Mouse (Mus musculus) midbrain, embryonic 10.5 days (tissue): Measurements from ENCODE around the gene Arhgef19. TPM values are rescaled to one million over a fixed set of nuclear protein-coding genes. Genes with fewer than 3 reads are reported as not detected.

ENCODE experiments used
- DNase-seq: peaks from one replicate; pipeline ENCODE4 v3.0.0-alpha.2; 2017; ENCODE audit warnings: low spot score
- H3K27ac ChIP-seq: fragments of 300-500 bp; sonication (generic); replicated peaks from 2 replicates; pipeline ENCODE4 v1.5.1; 2016; ENCODE audit warnings: mild to moderate bottlenecking
- H3K27me3 ChIP-seq: fragments of 300-500 bp; sonication (generic); 2 replicates; pipeline ENCODE4 v1.6.1; 2016; ENCODE audit warnings: low read depth, mild to moderate bottlenecking; ENCODE audit not compliant: poor library complexity, severe bottlenecking
- H3K36me3 ChIP-seq: fragments of 300-500 bp; sonication (generic); 2 replicates; pipeline ENCODE4 v1.6.1; 2016; ENCODE audit warnings: mild to moderate bottlenecking, moderate library complexity
- H3K4me1 ChIP-seq: fragments of 300-500 bp; sonication (generic); 2 replicates; pipeline ENCODE4 v1.6.1; 2016
- H3K4me3 ChIP-seq: fragments of 300-500 bp; sonication (generic); 2 replicates; pipeline ENCODE4 v1.5.1; 2016; ENCODE audit warnings: mild to moderate bottlenecking, moderate library complexity
- H3K9me3 ChIP-seq: fragments of 300-500 bp; sonication (generic); replicated peaks from 2 replicates; pipeline ENCODE4 v1.6.1; 2016; ENCODE audit warnings: mild to moderate bottlenecking
- WGBS: fragments of 180-500 bp; shearing (Covaris S2); methylation state at CpG from one replicate; pipeline ENCODE4 v1.1.7; 2016; 5-methylcytosine and 5-hydroxymethylcytosine counted together
- polyA plus RNA-seq: library from polyadenylated mRNA; unstranded; fragments of >200 nt; fragmentation: Nextera tagmentation; extraction: Ambion mirVana; gene quantifications from 2 replicates; pipeline ENCODE4 v1.2.1, GENCODE M21; 2016

Arhgef19 gene
- polyA plus RNA-seq, 1 experiment from 2014 or later, result 0.64 TPM

DNA sequence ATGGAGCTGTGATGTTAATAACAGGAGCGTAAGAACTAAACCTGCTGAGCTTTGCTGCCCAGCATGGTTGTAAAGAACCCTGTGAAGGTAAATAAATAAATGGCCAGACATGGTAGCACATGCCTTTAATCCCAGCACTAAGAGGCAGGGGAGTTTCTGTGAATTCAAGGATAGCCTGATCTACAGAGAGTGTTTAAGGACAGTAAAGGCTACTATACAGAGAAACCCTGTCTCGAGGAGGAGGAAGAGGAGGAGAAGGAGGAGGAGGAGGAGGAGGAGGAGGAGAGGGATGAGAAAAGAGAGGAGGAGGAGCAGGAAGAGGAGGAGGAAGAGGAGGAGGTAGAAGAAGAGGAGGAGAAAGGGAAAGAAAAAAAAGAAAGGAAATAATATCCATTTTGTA lies 26.0 kb upstream of the Arhgef19 start:
- Histone ChIP-seq H3K36me3 (no peaks in the 10 kb centered on the region), H3K4me3 (peak overlapping the region; percentile 72), H3K4me1 (peaks cover 28% of the 10 kb centered on the region), H3K9me3 (no peaks in the 10 kb centered on the region), H3K27ac (peak overlapping the region; percentile 86), H3K27me3 (no peaks in the 10 kb centered on the region)
- no peak for DNase-seq
- WGBS, result 45% methylated on average over 2 of the region's 2 CpGs

DNA sequence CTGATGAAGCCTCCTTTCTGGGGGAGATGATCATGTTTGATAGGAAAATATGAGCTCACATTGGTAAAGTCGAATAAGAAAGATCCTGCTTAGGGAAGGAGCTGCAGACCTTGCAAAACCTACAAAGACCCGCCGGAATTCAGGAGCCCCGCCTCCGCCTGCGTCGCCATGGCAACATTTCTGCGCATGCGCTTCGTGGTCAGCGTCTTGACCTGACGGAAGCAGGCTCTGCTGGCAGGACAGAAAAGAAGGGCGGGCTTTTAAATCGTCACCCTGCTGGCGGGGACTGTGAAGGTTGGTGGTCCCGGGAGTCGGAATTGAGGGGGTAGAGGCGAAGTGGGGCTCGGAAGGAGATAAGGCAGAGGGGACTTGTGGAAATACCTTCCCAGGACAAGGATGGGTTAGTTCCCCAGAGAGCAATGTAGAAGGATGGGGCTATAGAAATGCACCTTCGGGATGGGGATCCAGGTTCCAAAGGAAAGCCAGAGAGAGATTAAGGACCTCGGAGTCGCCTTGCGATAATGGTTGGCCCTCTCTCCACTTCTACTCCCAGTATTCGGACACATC lies 25.4 kb upstream of the Arhgef19 start, which contains the start of gene Rsg1:
Gene Rsg1 (plus strand): TSS at position 187 of the 567 bp plus-strand sequence.
- WGBS, result under 1% methylated on average over 24 of the region's 24 CpGs
- Histone ChIP-seq H3K9me3 (no peaks in the 10 kb centered on the region), H3K27me3 (no peaks in the 10 kb centered on the region), H3K27ac (peak within 1 kb of the TSS; percentile 86), H3K4me1 (peaks cover 28% of the 10 kb centered on the region), H3K4me3 (peak within 1 kb of the TSS; percentile 72), H3K36me3 (no peaks in the 10 kb centered on the region)
- peak; percentile 96 for DNase-seq

GRCm38 (mm10) chr4:141214337-141214851 lies 24.9 kb upstream of the Arhgef19 start:
- H3K36me3 ChIP-seq, result peaks cover under 1% of the 10 kb centered on the region; the same call in 1 of the 2 replicates

DNA sequence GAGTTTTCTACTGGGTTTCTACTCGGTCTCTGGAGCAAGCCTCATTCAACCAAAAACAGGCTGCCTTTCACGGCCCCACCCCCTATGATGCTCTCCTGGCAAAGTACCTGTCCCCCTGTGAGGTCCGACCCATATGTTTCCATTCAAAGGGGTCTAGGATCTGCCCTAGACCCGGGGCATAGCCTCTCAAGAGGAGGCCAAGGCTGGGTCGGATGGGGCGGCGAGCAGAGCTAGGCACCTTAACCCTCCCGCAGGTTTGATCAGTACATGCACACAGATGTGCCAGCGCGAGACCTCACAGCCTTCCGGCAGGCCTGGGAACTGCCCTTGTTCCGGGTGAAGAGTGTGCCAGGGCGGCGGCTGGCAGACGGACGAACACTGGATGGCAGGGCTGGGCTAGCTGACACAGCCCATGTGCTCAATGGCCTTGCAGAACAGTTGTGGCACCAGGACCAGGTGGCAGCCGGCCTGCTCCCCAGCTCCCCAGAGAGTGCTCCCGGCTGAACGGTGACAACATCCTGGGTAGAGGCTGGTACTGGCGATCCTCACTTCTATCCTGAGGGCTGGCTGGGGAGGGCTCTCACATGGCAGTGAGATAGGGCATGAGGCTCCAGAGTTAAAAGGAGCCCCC lies 19.6 kb upstream of the Arhgef19 start:
- DNase-seq, result no peak
- Histone ChIP-seq H3K9me3 (no peaks in the 10 kb centered on the region), H3K36me3 (peaks cover 16% of the 10 kb centered on the region), H3K4me1 (peaks cover 2% of the 10 kb centered on the region), H3K27ac (no peak overlapping the region), H3K4me3 (no peak overlapping the region), H3K27me3 (no peaks in the 10 kb centered on the region)
- 91% methylated on average over 20 of the region's 20 CpGs for WGBS

More at GRCm38 (mm10) chr4:141214337-141214851, 24.9 kb upstream of the Arhgef19 start:
- DNase-seq, result peak; percentile 55
- Histone ChIP-seq H3K27ac (peak overlapping the region; percentile 86), H3K27me3 (no peaks in the 10 kb centered on the region), H3K9me3 (no peaks in the 10 kb centered on the region), H3K4me1 (peaks cover 28% of the 10 kb centered on the region), H3K4me3 (peak overlapping the region; percentile 72)
- WGBS, result 3% methylated on average over 16 of the region's 16 CpGs

- H3K9me3 ChIP-seq, result no peaks in the 10 kb centered on the region
- no peaks in the 10 kb centered on the region for H3K4me1 ChIP-seq
- no peak overlapping the region for H3K4me3 ChIP-seq
- H3K27ac ChIP-seq, result no peak overlapping the region
- no peaks in the 10 kb centered on the region for H3K27me3 ChIP-seq
- 76% methylated on average over 2 of the region's 2 CpGs for WGBS
- peaks cover 16% of the 10 kb centered on the region for H3K36me3 ChIP-seq
- no peak for DNase-seq
Observed at GRCm38 (mm10) chr4:141221848-141222247, 17.5 kb upstream of the Arhgef19 start.

GRCm38 (mm10) chr4:141222752-141223151 lies 16.5 kb upstream of the Arhgef19 start:
- Histone ChIP-seq H3K9me3 (no peaks in the 10 kb centered on the region), H3K4me3 (no peak overlapping the region), H3K27ac (no peak overlapping the region), H3K27me3 (no peaks in the 10 kb centered on the region), H3K36me3 (peaks cover 16% of the 10 kb centered on the region), H3K4me1 (no peaks in the 10 kb centered on the region)
- WGBS, result 91% methylated on average over 5 of the region's 5 CpGs
- no peak for DNase-seq

DNA sequence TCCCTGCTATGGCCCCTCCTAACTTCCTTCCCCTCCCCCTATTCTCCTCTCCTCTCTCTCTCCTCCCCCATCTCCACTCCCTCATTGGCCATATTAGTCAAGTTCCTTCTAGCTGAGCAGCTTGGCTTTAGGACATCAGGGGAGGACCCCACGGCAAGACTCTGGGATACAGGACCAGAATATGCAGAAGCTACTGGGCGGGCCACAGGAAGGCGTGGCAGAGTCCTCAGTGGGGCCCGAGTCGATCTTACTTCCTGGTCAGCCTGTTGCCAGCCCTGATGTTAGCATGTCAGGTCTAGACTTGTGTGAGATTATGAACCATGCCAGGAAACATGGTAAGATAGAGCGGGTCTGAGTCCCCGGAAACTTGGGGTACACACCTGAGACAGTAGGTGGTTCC lies 10.6 kb upstream of the Arhgef19 start:
- no peak for DNase-seq

GRCm38 (mm10) chr4:141233196-141233595 lies 6.1 kb upstream of the Arhgef19 start:
- H3K27me3 ChIP-seq, result peaks cover 37% of the 10 kb centered on the region
- no peaks in the 10 kb centered on the region for H3K9me3 ChIP-seq
- H3K36me3 ChIP-seq, result no peaks in the 10 kb centered on the region
- H3K27ac ChIP-seq, result no peak overlapping the region
- H3K4me3 ChIP-seq, result no peak overlapping the region
- 90% methylated on average over 4 of the region's 4 CpGs for WGBS
- DNase-seq, result no peak
- H3K4me1 ChIP-seq, result no peaks in the 10 kb centered on the region

More for the DNA sequence above, 10.6 kb upstream of the Arhgef19 start:
- H3K4me3 ChIP-seq, result no peak overlapping the region
- no peaks in the 10 kb centered on the region for H3K4me1 ChIP-seq
- no peak overlapping the region for H3K27ac ChIP-seq
- peaks cover 12% of the 10 kb centered on the region; the same call in 1 of the 2 replicates for H3K27me3 ChIP-seq
- 90% methylated on average over 7 of the region's 7 CpGs for WGBS
- H3K36me3 ChIP-seq, result no peaks in the 10 kb centered on the region
- no peaks in the 10 kb centered on the region for H3K9me3 ChIP-seq

DNA sequence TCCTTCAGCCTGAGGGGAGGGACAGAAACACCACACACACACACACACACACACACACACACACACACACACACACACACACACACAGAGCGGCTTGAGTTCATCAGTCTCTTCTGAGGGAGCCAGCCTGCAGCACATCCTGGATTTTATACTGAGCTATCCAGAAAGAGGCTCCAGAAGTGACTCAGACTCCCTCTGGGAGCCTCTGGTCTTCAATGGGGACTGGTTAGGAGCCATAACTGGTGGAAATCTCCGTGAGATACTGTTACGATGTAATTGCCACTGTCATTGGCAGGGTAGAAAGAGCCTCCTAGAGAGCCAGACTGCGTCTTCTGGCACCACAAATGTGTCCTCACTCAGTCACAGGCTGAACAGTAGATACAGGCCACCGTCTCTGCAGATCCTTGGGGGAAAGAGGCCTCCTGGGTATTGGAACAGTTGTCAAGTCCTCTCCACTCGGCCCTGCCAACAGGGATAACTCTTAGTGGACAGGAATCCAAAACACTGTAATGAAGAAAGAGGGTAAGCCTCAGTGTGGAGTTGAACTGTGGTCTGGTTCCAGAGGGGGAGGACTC lies 3.7 kb upstream of the Arhgef19 start:
- H3K36me3 ChIP-seq, result no peaks in the 10 kb centered on the region
- whole genome bisulfite sequencing, result 79% methylated on average over 6 of the region's 6 CpGs
- no peak for DNase-seq
- no peaks in the 10 kb centered on the region for H3K9me3 ChIP-seq
- peaks cover 57% of the 10 kb centered on the region for H3K27me3 ChIP-seq
- H3K4me3 ChIP-seq, result no peak overlapping the region
- peaks cover 18% of the 10 kb centered on the region for H3K4me1 ChIP-seq
- H3K27ac ChIP-seq, result no peak overlapping the region

- peaks cover 22% of the 10 kb centered on the region for H3K4me1 ChIP-seq
- no peaks in the 10 kb centered on the region for H3K9me3 ChIP-seq
- H3K36me3 ChIP-seq, result no peaks in the 10 kb centered on the region
- no peak overlapping the region for H3K27ac ChIP-seq
- H3K27me3 ChIP-seq, result peaks cover 62% of the 10 kb centered on the region
- 77% methylated on average over 3 of the region's 3 CpGs for WGBS
- no peak overlapping the region for H3K4me3 ChIP-seq
- no peak for DNase-seq
Observed at GRCm38 (mm10) chr4:141236856-141237255, 2.4 kb upstream of the Arhgef19 start.

GRCm38 (mm10) chr4:141238492-141239387 lies 559 bp upstream of the Arhgef19 start:
- peak overlapping the region; percentile 50 for H3K4me3 ChIP-seq
- H3K27me3 ChIP-seq, result peaks cover 81% of the 10 kb centered on the region
- 0 out of 2 replicates have a peak overlapping the region, but pooled peaks have one; percentile 55 for H3K27ac ChIP-seq
- no peaks in the 10 kb centered on the region for H3K9me3 ChIP-seq
- H3K36me3 ChIP-seq, result no peaks in the 10 kb centered on the region
- 4% methylated on average over 20 of the region's 20 CpGs for WGBS
- no peak for DNase-seq
- H3K4me1 ChIP-seq, result peaks cover 36% of the 10 kb centered on the region

DNA sequence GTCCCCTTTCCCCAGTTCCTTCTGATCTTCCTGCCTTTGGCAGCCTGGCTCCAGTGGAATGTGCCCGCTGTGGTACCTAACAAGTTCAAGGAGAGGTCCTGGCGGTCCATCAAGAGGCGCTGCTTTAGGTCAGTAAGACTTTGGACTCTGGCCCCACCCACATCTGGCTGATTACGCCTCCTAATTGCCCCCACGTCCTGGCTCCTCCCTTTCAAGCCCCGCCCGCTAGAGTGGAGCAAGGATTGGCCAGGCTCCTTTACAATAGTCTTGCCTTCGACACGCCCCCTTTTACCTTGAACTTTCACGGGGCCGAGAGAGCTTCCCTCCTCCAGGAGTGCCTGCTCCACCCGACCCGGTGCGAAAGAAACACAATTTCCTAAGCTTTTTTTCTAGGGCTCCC lies 1.3 kb downstream of the Arhgef19 start:
- peaks cover 47% of the 10 kb centered on the region for H3K4me1 ChIP-seq
- H3K27me3 ChIP-seq, result peaks cover 97% of the 10 kb centered on the region
- no peak overlapping the region for H3K27ac ChIP-seq
- H3K36me3 ChIP-seq, result no peaks in the 10 kb centered on the region
- H3K9me3 ChIP-seq, result no peaks in the 10 kb centered on the region
- H3K4me3 ChIP-seq, result peak overlapping the region; percentile 18; the same call in 1 of the 2 replicates
- 2% methylated on average over 14 of the region's 14 CpGs for WGBS
- DNase-seq, result no peak
